Mouse (Mus musculus) neural tube, embryonic 11.5 days (tissue): Measurements from ENCODE around the gene Lrrc30. TPM values are rescaled to one million over a fixed set of nuclear protein-coding genes. Genes with fewer than 3 reads are reported as not detected.

Experiments used
- ATAC-seq: fragments of 200-750 bp; cut with Nextera tagmentation; 2 replicates; pipeline ENCODE4 v1.8.0; 2017; ENCODE audit warnings: moderate number of reproducible peaks, mild to moderate bottlenecking, moderate TSS enrichment, moderate library complexity; ENCODE audit not compliant: insufficient read depth, low FRiP score, low TSS enrichment
- DNase-seq: peaks from one replicate; pipeline ENCODE4 v3.0.0-alpha.2; 2015; ENCODE audit warnings: low spot score
- H3K27ac ChIP-seq: fragments of 300-500 bp; sonication (generic); 2 replicates; pipeline ENCODE4 v1.5.1; 2014; ENCODE audit warnings: low read depth, mild to moderate bottlenecking, low read length
- H3K27me3 ChIP-seq: fragments of 300-500 bp; sonication (generic); 2 replicates; pipeline ENCODE4 v1.6.1; 2014; ENCODE audit warnings: mild to moderate bottlenecking, low read length, mixed read lengths; ENCODE audit not compliant: control insufficient read depth, insufficient read depth
- H3K36me3 ChIP-seq: fragments of 300-500 bp; sonication (generic); 2 replicates; pipeline ENCODE4 v1.6.1; 2014; ENCODE audit warnings: mild to moderate bottlenecking, low read length, moderate library complexity, mixed read lengths; ENCODE audit not compliant: control insufficient read depth, insufficient read depth
- H3K4me1 ChIP-seq: fragments of 300-500 bp; sonication (generic); 2 replicates; pipeline ENCODE4 v1.6.1; 2014; ENCODE audit warnings: low read length, mixed read lengths; ENCODE audit not compliant: control insufficient read depth, insufficient read depth
- H3K4me2 ChIP-seq: fragments of 300-500 bp; sonication (generic); 2 replicates; pipeline ENCODE4 v1.6.1; 2014; ENCODE audit warnings: low read depth, mild to moderate bottlenecking, moderate library complexity
- H3K4me3 ChIP-seq: fragments of 300-500 bp; sonication (generic); 2 replicates; pipeline ENCODE4 v1.5.1; 2014; ENCODE audit warnings: low read depth, low read length
- H3K9ac ChIP-seq: fragments of 300-500 bp; sonication (generic); 2 replicates; pipeline ENCODE4 v1.6.1; 2014; ENCODE audit warnings: mild to moderate bottlenecking, low read length
- H3K9me3 ChIP-seq: fragments of 300-500 bp; sonication (generic); 2 replicates; pipeline ENCODE4 v1.6.1; 2016; ENCODE audit warnings: low read length; ENCODE audit not compliant: control insufficient read depth
- WGBS: fragments of 180-500 bp; shearing (Covaris S2); extraction: QIAGEN DNeasy Blood & Tissue Kit; methylation state at CpG from one replicate; pipeline ENCODE4 v1.1.7; 2014; 5-methylcytosine and 5-hydroxymethylcytosine counted together
- polyA plus RNA-seq: library from polyadenylated mRNA; unstranded; fragments of >200 nt; fragmentation: Nextera tagmentation; extraction: Ambion mirVana; gene quantifications from 2 replicates; pipeline ENCODE4 v1.2.1, GENCODE M21; 2014

The Lrrc30 gene
- polyA plus RNA-seq, 1 experiment from 2014 or later: not detected

- no peaks in the 10 kb centered on the region for H3K9me3 ChIP-seq
- no peaks in the 10 kb centered on the region for H3K4me1 ChIP-seq
- ATAC-seq (no peak), DNase-seq (no peak)
- H3K9ac ChIP-seq: no peak overlapping the region
- no peak overlapping the region for H3K4me3 ChIP-seq
- H3K36me3 ChIP-seq: no peaks in the 10 kb centered on the region
- H3K27ac ChIP-seq: no peak overlapping the region
- WGBS: 89% methylated on average over 3 of the region's 3 CpGs
- no peaks in the 10 kb centered on the region for H3K27me3 ChIP-seq
- H3K4me2 ChIP-seq: no peak overlapping the region
Observed at GRCm38 (mm10) chr17:67612151-67612550, 20.4 kb downstream of the Lrrc30 start.

GRCm38 (mm10) chr17:67604446-67604845 is 28.1 kb downstream of the Lrrc30 start:
- Histone ChIP-seq H3K4me1 (no peaks in the 10 kb centered on the region), H3K4me3 (no peak overlapping the region), H3K9ac (no peak overlapping the region), H3K9me3 (no peaks in the 10 kb centered on the region), H3K36me3 (no peaks in the 10 kb centered on the region), H3K4me2 (no peak overlapping the region), H3K27me3 (no peaks in the 10 kb centered on the region), H3K27ac (no peak overlapping the region)
- no peak for ATAC-seq
- DNase-seq: no peak
- 43% methylated on average over 4 of the region's 4 CpGs for WGBS

GRCm38 (mm10) chr17:67602556-67602955 is 30.0 kb downstream of the Lrrc30 start:
- H3K4me1 ChIP-seq: no peaks in the 10 kb centered on the region
- DNase-seq (no peak), ATAC-seq (no peak)
- no peak overlapping the region for H3K27ac ChIP-seq
- WGBS: 72% methylated on average over 4 of the region's 4 CpGs
- no peaks in the 10 kb centered on the region for H3K9me3 ChIP-seq
- H3K4me2 ChIP-seq: no peak overlapping the region
- H3K9ac ChIP-seq: no peak overlapping the region
- H3K4me3 ChIP-seq: no peak overlapping the region
- H3K27me3 ChIP-seq: no peaks in the 10 kb centered on the region
- no peaks in the 10 kb centered on the region for H3K36me3 ChIP-seq

GRCm38 (mm10) chr17:67584937-67585579 is 47.5 kb downstream of the Lrrc30 start:
- Histone ChIP-seq H3K9ac (no peak overlapping the region), H3K4me2 (no peak overlapping the region), H3K4me1 (no peaks in the 10 kb centered on the region), H3K27me3 (no peaks in the 10 kb centered on the region), H3K27ac (no peak overlapping the region), H3K36me3 (no peaks in the 10 kb centered on the region), H3K9me3 (no peaks in the 10 kb centered on the region), H3K4me3 (no peak overlapping the region)
- peak; percentile 78 for DNase-seq
- peak; percentile 68 for ATAC-seq
- 27% methylated on average over 6 of the region's 6 CpGs for WGBS

GRCm38 (mm10) chr17:67584533-67584932 is 48.0 kb downstream of the Lrrc30 start:
- no peaks in the 10 kb centered on the region for H3K27me3 ChIP-seq
- no peak overlapping the region for H3K9ac ChIP-seq
- H3K27ac ChIP-seq: no peak overlapping the region
- H3K4me3 ChIP-seq: no peak overlapping the region
- H3K36me3 ChIP-seq: no peaks in the 10 kb centered on the region
- no peaks in the 10 kb centered on the region for H3K9me3 ChIP-seq
- no peak for DNase-seq
- 79% methylated on average over 7 of the region's 7 CpGs for WGBS
- ATAC-seq: no peak
- H3K4me1 ChIP-seq: no peaks in the 10 kb centered on the region
- no peak overlapping the region for H3K4me2 ChIP-seq

GRCm38 (mm10) chr17:67583422-67583821 is 49.1 kb downstream of the Lrrc30 start:
- no peaks in the 10 kb centered on the region for H3K9me3 ChIP-seq
- no peak overlapping the region for H3K9ac ChIP-seq
- H3K36me3 ChIP-seq: no peaks in the 10 kb centered on the region
- H3K4me3 ChIP-seq: no peak overlapping the region
- no peak for ATAC-seq
- WGBS: 70% methylated on average over 7 of the region's 7 CpGs
- H3K4me2 ChIP-seq: no peak overlapping the region
- no peaks in the 10 kb centered on the region for H3K27me3 ChIP-seq
- no peak for DNase-seq
- no peak overlapping the region for H3K27ac ChIP-seq
- H3K4me1 ChIP-seq: no peaks in the 10 kb centered on the region

GRCm38 (mm10) chr17:67582681-67583356 is 49.7 kb downstream of the Lrrc30 start:
- no peaks in the 10 kb centered on the region for H3K9me3 ChIP-seq
- no peaks in the 10 kb centered on the region for H3K27me3 ChIP-seq
- DNase-seq: no peak
- H3K9ac ChIP-seq: no peak overlapping the region
- ATAC-seq: no peak
- no peak overlapping the region for H3K4me2 ChIP-seq
- H3K36me3 ChIP-seq: no peaks in the 10 kb centered on the region
- H3K27ac ChIP-seq: no peak overlapping the region
- 85% methylated on average over 4 of the region's 4 CpGs for WGBS
- no peaks in the 10 kb centered on the region for H3K4me1 ChIP-seq
- no peak overlapping the region for H3K4me3 ChIP-seq

GRCm38 (mm10) chr17:67581839-67582238 is 50.7 kb downstream of the Lrrc30 start:
- 82% methylated on average over 5 of the region's 5 CpGs for WGBS
- DNase-seq (no peak), ATAC-seq (no peak)

More at GRCm38 (mm10) chr17:67581839-67582238, 50.7 kb downstream of the Lrrc30 start:
- Histone ChIP-seq H3K27me3 (no peaks in the 10 kb centered on the region), H3K4me1 (no peaks in the 10 kb centered on the region), H3K9ac (no peak overlapping the region), H3K4me3 (no peak overlapping the region), H3K27ac (no peak overlapping the region), H3K36me3 (no peaks in the 10 kb centered on the region), H3K9me3 (no peaks in the 10 kb centered on the region), H3K4me2 (no peak overlapping the region)
